Mouse (Mus musculus): Measurements from ENCODE around the gene Gm10668. TPM values are rescaled to one million over a fixed set of nuclear protein-coding genes. Genes with fewer than 3 reads are reported as not detected.
"Not testable (repeated sequence)": the region's sequence is repeated elsewhere in the genome, so short reads cannot be mapped to it uniquely, and the experiment has no call there.

The Gm10668 gene
- not detected for total RNA-seq (2021)
- polyA plus RNA-seq (2012; rRNA removed), result not detected in 2 replicates
- long read RNA-seq, result 0 reads

GRCm38 (mm10) chr7:20730524-20730923 is at the start of gene Gm10668:
TSS of gene Gm10668 (minus strand) at chr7:20730624.
- not testable (repeated sequence) for DNase-seq

- not testable (repeated sequence) for DNase-seq
Measured at GRCm38 (mm10) chr7:20770885-20771284, 40.5 kb upstream of the Gm10668 start, which contains the start of gene Vmn1r112. TSS of gene Vmn1r112 (plus strand) at chr7:20771185.

GRCm38 (mm10) chr7:20703116-20703515 is 27.3 kb downstream of the Gm10668 start, which contains the start of gene Vmn1r111:
TSS of gene Vmn1r111 (minus strand) at chr7:20703216.
- not testable (repeated sequence) for DNase-seq

Other genes with a start within 250 kb of the Gm10668 start
- not detected for gene Vmn1r103, start 220.1 kb downstream of the Gm10668 start, total RNA-seq (2021)
- not detected in 2 replicates for gene Vmn1r103, start 220.1 kb downstream of the Gm10668 start, polyA plus RNA-seq (2012; rRNA removed)
- not detected for gene Vmn1r104, start 196.8 kb downstream of the Gm10668 start, total RNA-seq (2021)
- not detected in 2 replicates for gene Vmn1r104, start 196.8 kb downstream of the Gm10668 start, polyA plus RNA-seq (2012; rRNA removed)
- not detected for gene Gm5726, start 184.9 kb downstream of the Gm10668 start, total RNA-seq (2021)
- not detected in 2 replicates for gene Gm5726, start 184.9 kb downstream of the Gm10668 start, polyA plus RNA-seq (2012; rRNA removed)
- gene Gm4141, start 154.4 kb downstream of the Gm10668 start, total RNA-seq (2021), result not detected
- gene Gm4141, start 154.4 kb downstream of the Gm10668 start, polyA plus RNA-seq (2012; rRNA removed), result not detected in 2 replicates
- gene Gm4513, start 131.6 kb downstream of the Gm10668 start, total RNA-seq (2021), result not detected
- gene Gm4513, start 131.6 kb downstream of the Gm10668 start, polyA plus RNA-seq (2012; rRNA removed), result not detected in 2 replicates
- not detected for gene Vmn1r107, start 61.7 kb downstream of the Gm10668 start, total RNA-seq (2021)
- not detected in 2 replicates for gene Vmn1r107, start 61.7 kb downstream of the Gm10668 start, polyA plus RNA-seq (2012; rRNA removed)
- not detected for gene Vmn1r111, start 27.4 kb downstream of the Gm10668 start, total RNA-seq (2021)
- not detected in 2 replicates for gene Vmn1r111, start 27.4 kb downstream of the Gm10668 start, polyA plus RNA-seq (2012; rRNA removed)
- not detected for gene Vmn1r112, start 40.6 kb upstream of the Gm10668 start, total RNA-seq (2021)
- not detected in 2 replicates for gene Vmn1r112, start 40.6 kb upstream of the Gm10668 start, polyA plus RNA-seq (2012; rRNA removed)
- not detected for gene Vmn1r113, start 56.7 kb upstream of the Gm10668 start, total RNA-seq (2021)
- gene Vmn1r113, start 56.7 kb upstream of the Gm10668 start, polyA plus RNA-seq (2012; rRNA removed), result not detected in 2 replicates
- not detected for gene Vmn1r114, start 81.6 kb upstream of the Gm10668 start, total RNA-seq (2021)
- not detected in 2 replicates for gene Vmn1r114, start 81.6 kb upstream of the Gm10668 start, polyA plus RNA-seq (2012; rRNA removed)
- gene Vmn1r115, start 114.4 kb upstream of the Gm10668 start, total RNA-seq (2021), result not detected
- not detected in 2 replicates for gene Vmn1r115, start 114.4 kb upstream of the Gm10668 start, polyA plus RNA-seq (2012; rRNA removed)
- not detected for gene Vmn1r116, start 141.6 kb upstream of the Gm10668 start, total RNA-seq (2021)
- gene Vmn1r116, start 141.6 kb upstream of the Gm10668 start, polyA plus RNA-seq (2012; rRNA removed), result not detected in 2 replicates
- not detected for gene Vmn1r117, start 153.5 kb upstream of the Gm10668 start, total RNA-seq (2021)
- not detected in 2 replicates for gene Vmn1r117, start 153.5 kb upstream of the Gm10668 start, polyA plus RNA-seq (2012; rRNA removed)
- gene Vmn1r118, start 181.7 kb upstream of the Gm10668 start, total RNA-seq (2021), result not detected
- gene Vmn1r118, start 181.7 kb upstream of the Gm10668 start, polyA plus RNA-seq (2012; rRNA removed), result not detected in 2 replicates

Measured in adrenal gland, adult 2 months (tissue).